Mouse (Mus musculus) liver, adult 10 weeks (tissue): ENCODE data around the gene Galk1. TPM values are rescaled to one million over a fixed set of nuclear protein-coding genes. Genes with fewer than 3 reads are reported as not detected.

Experiments
- polyA plus RNA-seq: library from polyadenylated mRNA; stranded (reverse); fragments of 350-450 nt; fragmentation: Illumina TruSeq; extraction: RNeasy Lipid Tissue Mini Kit (QIAGEN cat#74804); gene quantifications from one replicate; pipeline ENCODE4 v1.2.3, GENCODE M21; 2014; ENCODE audit warnings: low read depth, low replicate concordance

Gene Galk1
- polyA plus RNA-seq, result 0.66 TPM

GRCm38 (mm10) chr11:116012262-116012947, at the start of gene Galk1:
Gene Galk1, minus strand, starts transcription at chr11:116012719.

GRCm38 (mm10) chr11:116030088-116030897, 17.8 kb upstream of the Galk1 start, which contains the start of gene Unk:
Gene Unk, plus strand, starts transcription at chr11:116030322.

DNA sequence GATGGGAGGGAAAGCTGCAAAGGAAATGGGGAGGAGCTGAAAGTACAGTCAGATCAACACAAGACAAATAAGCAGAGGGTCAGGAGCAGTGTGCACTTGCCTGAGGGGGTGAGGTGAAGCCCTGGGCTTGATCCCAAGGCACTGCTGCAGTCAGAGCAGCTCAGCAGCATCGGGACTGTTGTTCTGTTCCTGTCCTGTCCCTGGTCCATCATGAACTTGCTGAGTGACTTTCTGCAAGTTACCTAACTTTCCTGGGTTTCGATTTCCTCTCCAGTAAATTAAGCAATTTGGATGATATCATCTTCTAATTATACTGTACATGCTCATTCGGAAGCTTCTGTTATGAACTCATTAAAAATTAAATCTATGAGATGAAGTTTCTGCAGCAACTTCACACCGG, 15.2 kb upstream of the Galk1 start, which contains the start of gene H3f3b:
Gene H3f3b, minus strand, starts transcription at position 207 of the 400 bp plus-strand sequence.

DNA sequence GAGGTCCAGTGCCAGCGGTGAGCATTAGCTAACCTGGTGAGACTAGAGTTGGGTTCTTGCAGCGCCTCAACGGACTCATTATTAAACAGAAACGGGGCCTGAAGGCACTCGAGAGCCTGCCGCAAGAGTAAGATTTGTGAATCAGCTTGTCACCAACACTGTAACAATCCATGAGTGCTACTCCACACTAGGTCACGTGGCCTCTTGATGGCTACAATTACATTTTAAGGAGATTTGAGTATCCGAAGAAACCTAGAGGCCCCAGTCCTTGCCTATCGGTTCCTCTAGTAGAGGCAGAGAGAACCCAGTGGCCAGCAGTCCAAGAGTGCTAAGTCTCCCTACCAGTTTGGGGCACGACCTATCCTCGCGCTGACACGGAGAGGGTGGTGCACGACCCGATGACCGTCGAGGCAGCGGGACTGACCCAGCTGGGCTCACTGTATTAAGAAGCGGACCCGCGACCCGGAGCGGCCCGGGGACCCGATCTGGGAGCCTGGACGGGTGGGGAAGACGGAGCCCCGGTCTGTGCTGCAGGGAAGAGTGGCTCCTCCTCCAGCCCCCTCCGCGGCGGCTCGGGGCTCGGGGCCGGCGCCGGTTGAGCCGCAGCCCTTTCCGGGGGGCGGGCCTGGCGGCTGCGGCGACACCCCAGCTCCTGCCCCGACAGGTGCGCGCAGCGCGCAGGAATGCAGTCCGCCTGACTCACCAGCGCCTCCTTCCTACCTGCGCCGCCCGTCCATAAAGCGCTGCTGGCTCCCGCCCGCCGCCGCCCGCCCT, 38.0 kb downstream of the Galk1 start, which contains the start of gene Itgb4:
Gene Itgb4, plus strand, starts transcription at position 401 of the 774 bp plus-strand sequence.

Other genes with a start within 250 kb of the Galk1 start
- 1.7 TPM for gene Tmem94, start 247.3 kb downstream of the Galk1 start, polyA plus RNA-seq
- gene Caskin2, start 199.1 kb downstream of the Galk1 start, polyA plus RNA-seq, result 0.26 TPM
- gene Tsen54, start 198.0 kb downstream of the Galk1 start, polyA plus RNA-seq, result 1.5 TPM
- gene Llgl2, start 188.7 kb downstream of the Galk1 start, polyA plus RNA-seq, result 1.5 TPM
- not detected for gene Myo15b, start 154.3 kb downstream of the Galk1 start, polyA plus RNA-seq
- gene Smim5, start 112.8 kb downstream of the Galk1 start, polyA plus RNA-seq, result not detected
- 0.42 TPM for gene Smim6, start 100.7 kb downstream of the Galk1 start, polyA plus RNA-seq
- gene Sap30bp, start 79.4 kb downstream of the Galk1 start, polyA plus RNA-seq, result 6.3 TPM
- 1.2 TPM for gene Recql5, start 79.2 kb downstream of the Galk1 start, polyA plus RNA-seq
- not detected for gene Itgb4, start 38.0 kb downstream of the Galk1 start, polyA plus RNA-seq
- 281 TPM for gene H3f3b, start 15.2 kb upstream of the Galk1 start, polyA plus RNA-seq
- 0.69 TPM for gene Unk, start 17.6 kb upstream of the Galk1 start, polyA plus RNA-seq
- gene Unc13d, start 65.2 kb upstream of the Galk1 start, polyA plus RNA-seq, result not detected
- gene Wbp2, start 74.3 kb upstream of the Galk1 start, polyA plus RNA-seq, result 15.7 TPM
- 0.34 TPM for gene Trim47, start 114.5 kb upstream of the Galk1 start, polyA plus RNA-seq
- gene Trim65, start 118.4 kb upstream of the Galk1 start, polyA plus RNA-seq, result 4.6 TPM
- gene Mrpl38, start 126.1 kb upstream of the Galk1 start, polyA plus RNA-seq, result 3.9 TPM
- gene Fbf1, start 155.4 kb upstream of the Galk1 start, polyA plus RNA-seq, result 2.4 TPM
- gene Ten1, start 186.1 kb upstream of the Galk1 start, polyA plus RNA-seq, result not detected
- gene Acox1, start 186.3 kb upstream of the Galk1 start, polyA plus RNA-seq, result 957 TPM
- not detected for gene Evpl, start 225.4 kb upstream of the Galk1 start, polyA plus RNA-seq